Mouse (Mus musculus) retina, postnatal 1 day (tissue): ENCODE results near the gene Mrpl50.
A peak's percentile ranks its signal among the peaks of the same experiment; 100 is the strongest.
"Not testable (repeated sequence)": the region's sequence is repeated elsewhere in the genome, so short reads cannot be mapped to it uniquely, and the experiment has no call there.

ENCODE experiments used
- DNase-seq: peaks from one replicate; pipeline ENCODE4 v3.0.0-alpha.2; 2012

Mrpl50 gene

DNA sequence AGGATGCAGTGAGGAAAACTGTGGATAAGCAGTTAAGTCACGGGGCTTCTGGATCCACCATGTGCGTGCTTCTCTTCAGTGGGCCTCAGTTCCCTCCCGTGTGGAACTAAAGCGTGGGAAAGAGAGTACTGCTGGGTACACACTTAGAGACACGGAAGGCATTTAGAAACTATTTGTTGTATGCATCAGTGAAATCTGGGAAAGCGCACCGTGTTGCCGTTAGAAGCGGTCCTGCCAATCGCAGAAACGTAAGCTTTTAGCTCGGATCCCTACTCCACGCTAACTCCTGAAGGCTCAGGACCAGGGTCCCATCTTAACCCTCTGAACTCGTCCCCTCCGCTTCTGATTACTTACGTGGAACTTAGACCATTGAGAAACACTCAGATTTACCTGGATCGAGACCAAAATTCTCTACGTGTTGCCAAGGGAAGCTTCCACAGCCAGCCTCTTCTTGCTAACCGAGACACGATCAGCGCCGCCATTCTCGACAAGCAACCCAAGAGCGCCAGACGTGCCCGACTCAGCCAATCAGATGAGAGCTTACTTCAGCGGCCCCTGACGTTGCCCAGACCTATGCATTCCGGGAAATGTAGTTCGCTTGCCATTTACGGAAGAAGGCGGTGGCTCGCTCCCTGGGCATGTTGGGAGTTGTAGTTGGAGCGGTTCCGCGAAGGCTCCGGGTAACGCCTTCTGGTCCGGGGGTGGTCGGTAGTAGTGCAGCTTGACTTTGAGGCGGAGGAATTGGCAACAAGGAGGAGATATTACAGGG is at the start of gene Mrpl50, which contains the start of gene Zfp189:
Gene Mrpl50, minus strand, starts transcription at position 522 of the 769 bp plus-strand sequence.
Gene Zfp189, plus strand, starts transcription at position 605 of the 769 bp plus-strand sequence.
- DNase-seq, result peak; percentile 98

GRCm38 (mm10) chr4:49567613-49568012 is 46.7 kb upstream of the Mrpl50 start:
- peak; percentile 84 for DNase-seq

- DNase-seq, result peak; percentile 43
These were observed 39.3 kb upstream of the Mrpl50 start for GRCm38 (mm10) chr4:49559915-49560772.

DNA sequence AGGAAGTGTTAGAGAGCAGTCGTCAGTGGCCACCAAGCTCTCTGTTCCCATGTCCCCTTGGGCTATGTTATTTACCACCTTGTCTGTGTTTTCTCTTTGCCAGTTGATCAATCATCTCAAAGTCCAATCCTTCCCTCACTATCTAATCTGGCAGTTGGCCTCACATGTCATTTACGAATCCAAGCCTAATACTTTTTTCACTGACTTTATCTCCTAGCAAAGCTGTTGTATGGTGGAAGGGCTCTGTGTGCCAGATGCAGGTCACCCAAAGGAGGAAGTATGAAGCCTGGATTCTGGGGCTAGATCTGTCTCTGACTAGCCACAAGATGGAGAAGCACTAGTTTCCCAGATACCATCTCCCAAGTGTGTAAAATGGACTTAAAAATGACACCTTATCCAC is 37.3 kb upstream of the Mrpl50 start:
- DNase-seq, result no peak

- DNase-seq, result no peak
These were observed 36.5 kb upstream of the Mrpl50 start for GRCm38 (mm10) chr4:49557375-49557774.

DNA sequence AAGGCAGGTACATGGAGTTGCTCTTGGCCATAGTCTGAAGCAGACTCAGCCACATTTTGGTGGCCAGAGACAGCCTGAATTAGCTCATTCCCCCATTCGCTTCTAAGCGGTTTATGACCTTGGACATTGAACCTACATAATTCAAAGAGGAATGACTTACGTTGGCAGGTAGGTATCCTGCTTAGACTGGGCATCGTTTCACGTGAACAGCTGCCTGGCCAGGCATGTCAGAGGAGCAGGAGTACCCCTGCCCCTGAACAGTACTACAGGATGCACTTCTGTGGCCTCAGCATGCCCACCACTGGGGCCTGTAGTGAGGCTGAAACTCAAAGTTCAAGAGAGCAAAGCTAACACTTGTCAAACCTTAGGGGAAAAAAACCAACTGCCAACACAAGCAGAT is 32.5 kb upstream of the Mrpl50 start:
- no peak for DNase-seq

DNA sequence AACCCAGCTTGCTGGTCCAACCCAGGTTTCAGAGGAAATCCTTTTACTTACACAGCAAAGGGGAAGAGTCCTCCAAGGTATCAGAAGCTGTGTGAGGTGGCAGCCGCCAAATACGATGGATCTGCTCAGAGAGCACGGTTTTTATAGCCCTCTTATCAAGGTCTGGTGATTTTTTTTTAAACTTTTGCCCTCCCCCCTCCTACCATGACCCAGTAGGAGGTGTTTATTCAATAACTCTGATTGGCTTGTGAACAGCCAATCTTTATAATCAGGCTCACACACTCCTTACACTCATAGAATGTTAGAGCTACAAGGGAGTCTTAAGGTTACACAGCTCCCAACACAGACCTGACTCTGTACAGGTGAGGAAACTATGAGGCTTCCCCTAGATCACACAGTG is 28.5 kb upstream of the Mrpl50 start, which contains the start of gene Aldob:
Gene Aldob, minus strand, starts transcription at position 164 of the 400 bp plus-strand sequence.
- no peak for DNase-seq

GRCm38 (mm10) chr4:49547544-49548219 is 26.8 kb upstream of the Mrpl50 start:
- no peak for DNase-seq

GRCm38 (mm10) chr4:49546873-49547543 is 26.1 kb upstream of the Mrpl50 start:
- no peak for DNase-seq

GRCm38 (mm10) chr4:49546026-49546425 is 25.1 kb upstream of the Mrpl50 start:
- DNase-seq, result no peak

GRCm38 (mm10) chr4:49540966-49541365 is 20.1 kb upstream of the Mrpl50 start:
- DNase-seq, result no peak

- no peak for DNase-seq
These were observed 18.8 kb upstream of the Mrpl50 start for GRCm38 (mm10) chr4:49539665-49540064.

GRCm38 (mm10) chr4:49536671-49537070 is 15.8 kb upstream of the Mrpl50 start:
- no peak for DNase-seq

DNA sequence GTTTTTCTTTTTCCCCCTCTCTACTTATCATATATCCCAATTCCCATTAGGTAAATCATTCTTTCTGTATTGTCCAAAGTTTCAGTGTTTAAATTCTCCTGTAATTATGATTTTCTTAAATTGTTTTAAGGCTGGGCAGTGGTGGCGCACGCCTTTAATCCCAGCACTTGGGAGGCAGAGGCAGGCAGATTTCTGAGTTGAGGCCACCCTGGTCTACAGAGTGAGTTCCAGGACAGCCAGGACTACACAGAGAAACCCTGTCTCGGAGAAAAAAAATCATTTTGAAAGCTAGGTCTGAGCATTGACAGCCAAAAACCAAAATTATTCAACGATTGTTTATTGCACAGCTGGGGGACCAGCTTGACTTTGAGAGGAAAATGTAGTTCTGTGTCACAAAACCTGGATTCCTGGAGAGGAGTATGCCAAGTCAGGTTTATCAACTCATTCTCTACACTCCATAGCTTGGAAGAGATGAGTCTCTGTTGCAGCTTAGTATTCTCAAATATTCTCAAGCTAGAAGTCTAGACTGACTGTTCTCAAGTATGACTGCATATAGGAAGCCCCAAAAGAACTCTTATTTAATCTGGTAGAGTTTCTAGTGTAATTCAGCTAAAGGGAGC is 14.9 kb upstream of the Mrpl50 start:
- no peak for DNase-seq

GRCm38 (mm10) chr4:49535036-49535435 is 14.1 kb upstream of the Mrpl50 start:
- no peak for DNase-seq

DNA sequence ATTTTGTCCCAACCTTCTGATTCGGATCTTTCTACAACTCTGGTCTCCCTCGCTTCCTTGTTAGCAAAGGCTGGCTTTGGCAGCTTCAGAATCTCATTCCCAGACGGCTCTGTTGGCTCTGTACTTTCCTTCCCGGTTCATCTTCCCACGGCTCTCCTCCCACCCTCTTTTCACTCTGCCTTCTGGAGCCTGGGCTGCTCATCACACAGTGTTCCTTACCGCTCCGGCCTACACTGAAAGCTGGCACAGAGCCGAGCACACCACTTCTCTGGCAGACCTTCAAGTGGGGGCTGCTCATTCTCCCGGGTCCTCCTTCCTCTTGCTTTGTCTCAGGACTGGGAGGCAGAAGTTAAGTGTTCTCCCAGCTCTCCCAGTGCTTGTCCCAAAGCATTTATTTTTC is 1.7 kb upstream of the Mrpl50 start:
- DNase-seq, result no peak

GRCm38 (mm10) chr4:49521346-49521745 is 453 bp upstream of the Mrpl50 start:
- no peak for DNase-seq

DNA sequence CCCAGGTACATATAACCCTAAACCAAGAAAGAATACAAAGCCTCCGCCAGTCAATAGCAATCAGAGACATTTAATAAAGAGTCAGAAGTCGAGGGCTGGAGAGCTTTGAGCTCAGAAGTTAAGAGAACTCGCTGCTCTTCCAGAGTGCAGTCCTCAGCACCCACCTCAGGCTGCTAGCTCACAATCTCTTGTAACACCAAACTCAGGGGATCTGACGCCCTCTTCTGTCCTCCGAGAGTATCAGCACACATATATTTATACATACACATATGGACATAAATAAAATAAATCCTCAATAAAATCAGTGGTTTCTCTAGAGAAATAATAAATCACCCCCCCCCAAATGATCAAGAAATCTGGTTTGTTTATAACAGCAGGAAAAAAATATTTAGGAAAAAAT is 1.4 kb downstream of the Mrpl50 start:
- peak; percentile 35 for DNase-seq

- no peak for DNase-seq
These were observed 6.5 kb downstream of the Mrpl50 start for GRCm38 (mm10) chr4:49514441-49514840.

DNA sequence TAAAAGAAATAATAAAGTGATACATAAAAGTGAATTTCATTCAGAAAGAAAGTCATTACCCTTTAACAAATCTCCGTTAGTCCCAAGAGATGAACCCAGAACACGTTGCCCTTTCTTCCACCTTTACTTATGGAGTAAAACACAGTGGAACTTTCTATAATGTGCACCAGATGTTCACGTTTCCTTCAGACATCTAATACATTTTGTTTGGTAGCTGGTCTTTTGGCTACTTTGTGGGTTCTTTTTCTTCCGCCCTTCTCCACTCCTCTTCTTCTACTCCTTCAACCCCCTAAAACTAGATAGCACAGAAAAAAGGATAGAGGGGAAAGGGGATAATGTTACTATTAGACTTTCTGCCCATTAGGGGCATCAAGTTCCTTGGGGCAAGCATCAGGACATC is 8.3 kb downstream of the Mrpl50 start:
- DNase-seq, result no peak

GRCm38 (mm10) chr4:49510236-49510835 is 10.6 kb downstream of the Mrpl50 start:
- DNase-seq, result not testable (repeated sequence)

DNA sequence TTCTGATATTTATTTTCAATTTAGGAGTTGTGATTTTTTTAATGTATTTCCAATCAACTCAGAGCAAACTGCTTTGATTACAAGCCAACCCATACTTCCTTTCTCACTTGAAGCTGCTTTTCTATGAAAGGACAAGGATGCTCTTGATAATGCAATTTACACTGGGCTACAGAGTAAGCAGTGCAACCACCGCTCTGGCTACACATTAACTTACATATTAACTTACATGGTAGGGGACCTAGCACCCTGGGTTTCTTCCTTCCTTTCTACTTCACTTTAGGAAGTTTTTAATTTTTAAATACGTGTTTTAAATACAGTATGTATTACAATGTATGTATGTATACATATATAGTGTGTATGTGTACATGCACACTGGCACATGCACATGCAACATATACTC is 11.7 kb downstream of the Mrpl50 start:
- no peak for DNase-seq
